Mouse (Mus musculus) CH12.LX (cell line): ENCODE measurements around the gene Fndc9.

Experiments used
- CHD1 ChIP-seq: IDR thresholded peaks from 2 replicates; pipeline ENCODE4 v1.6.1; 2012; ENCODE audit warnings: low read depth, low read length, improper control_type of control experiment, inconsistent platforms
- E2F4 ChIP-seq: IDR thresholded peaks from 2 replicates; pipeline ENCODE4 v1.6.1; 2011; ENCODE audit warnings: low read depth, low read length, improper control_type of control experiment; ENCODE audit not compliant: insufficient replicate concordance
- EP300 ChIP-seq: IDR thresholded peaks from 2 replicates; pipeline ENCODE4 v1.6.1; 2011; ENCODE audit warnings: low read length, improper control_type of control experiment
- KAT2A ChIP-seq: IDR thresholded peaks from 2 replicates; pipeline ENCODE4 v1.6.1; 2012; ENCODE audit warnings: low read length, improper control_type of control experiment, inconsistent platforms; ENCODE audit not compliant: insufficient replicate concordance
- SMC3 ChIP-seq: IDR thresholded peaks from 2 replicates; pipeline ENCODE4 v1.6.1; 2011; ENCODE audit warnings: low read depth, low read length, improper control_type of control experiment
- ZNF384 ChIP-seq: IDR thresholded peaks from 2 replicates; pipeline ENCODE4 v1.6.1; 2012; ENCODE audit warnings: low read depth, low read length, improper control_type of control experiment, inconsistent platforms

- no peak for TF ChIP-seq EP300
- TF ChIP-seq SMC3 = no peak
- TF ChIP-seq ZNF384 = no peak
- TF ChIP-seq E2F4 = no peak
- no peak for TF ChIP-seq KAT2A
- no peak for TF ChIP-seq CHD1
Observed at GRCm38 (mm10) chr11:46230184-46230583, 5.1 kb upstream of the Fndc9 start.
